Mouse (Mus musculus): ENCODE results near the gene Tulp1. TPM values are rescaled to one million over a fixed set of nuclear protein-coding genes. Genes with fewer than 3 reads are reported as not detected.

The Tulp1 gene
- polyA plus RNA-seq, 1 experiment: 0.11 TPM

GRCm38 (mm10) chr17:28348211-28348610, 16.8 kb downstream of the Tulp1 start:
- 48% methylated on average over 6 of the region's 6 CpGs for WGBS
- DNase-seq: no peak
- H3K27ac ChIP-seq (ENCODE audit: insufficient read depth, low read depth, low read length): peak overlapping the region; percentile 1; the same call in 1 of the 2 replicates

DNA sequence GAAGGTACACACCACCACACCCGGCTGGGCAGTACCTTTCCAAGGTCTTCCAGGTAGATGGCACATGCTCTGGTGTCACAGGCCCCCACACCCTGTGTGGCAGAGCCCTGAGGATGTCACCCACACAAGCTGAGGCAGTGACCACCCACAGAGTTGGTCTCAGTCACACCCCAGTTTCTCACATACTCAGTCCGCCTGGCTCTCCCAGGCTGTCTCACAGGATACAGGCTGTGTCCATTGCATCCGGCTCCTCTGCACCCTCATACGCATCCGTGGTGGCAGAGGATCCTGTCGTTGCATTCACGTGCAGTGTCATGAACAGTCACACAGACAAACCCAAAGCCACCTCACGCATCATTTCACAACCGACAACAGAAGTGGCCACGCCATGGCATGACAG, 17.7 kb downstream of the Tulp1 start:
- Histone ChIP-seq H3K27ac (ENCODE audit: insufficient read depth, low read depth, low read length) (no peak overlapping the region), H3K4me1 (ENCODE audit: control insufficient read depth, insufficient read depth, low read length) (peaks cover 9% of the 10 kb centered on the region; the same call in 1 of the 2 replicates), H3K4me3 (ENCODE audit: insufficient read depth, low read depth, low read length) (no peak overlapping the region), H3K36me3 (ENCODE audit: control insufficient read depth, insufficient read depth, low read length) (no peaks in the 10 kb centered on the region), H3K27me3 (replicated peaks; ENCODE audit: control insufficient read depth, insufficient read depth, low read length) (no peaks in the 10 kb centered on the region)
- DNase-seq: no peak
- TF ChIP-seq POLR2A (IDR thresholded peaks at IDR 0.05; ENCODE audit: low read depth, low read length): no peak
- no peak for TF ChIP-seq CTCF (conservative IDR thresholded peaks at IDR 0.05; ENCODE audit: insufficient read depth, insufficient read length, low read depth, low read length)
- WGBS: 69% methylated on average over 10 of the region's 10 CpGs

More at GRCm38 (mm10) chr17:28348211-28348610, 16.8 kb downstream of the Tulp1 start:
- 0 out of 2 replicates have a peak overlapping the region, but pooled peaks have one; percentile 7 for H3K4me3 ChIP-seq (ENCODE audit: insufficient read depth, low read depth, low read length)
- no peaks in the 10 kb centered on the region for H3K36me3 ChIP-seq (ENCODE audit: control insufficient read depth, insufficient read depth, low read length)
- peaks cover 7% of the 10 kb centered on the region; the same call in 1 of the 2 replicates for H3K4me1 ChIP-seq (ENCODE audit: control insufficient read depth, insufficient read depth, low read length)
- TF ChIP-seq CTCF (conservative IDR thresholded peaks at IDR 0.05; ENCODE audit: insufficient read depth, insufficient read length, low read depth, low read length): no peak
- TF ChIP-seq POLR2A (IDR thresholded peaks at IDR 0.05; ENCODE audit: low read depth, low read length): no peak
- no peaks in the 10 kb centered on the region for H3K27me3 ChIP-seq (replicated peaks; ENCODE audit: control insufficient read depth, insufficient read depth, low read length)

GRCm38 (mm10) chr17:28345882-28346281, 19.1 kb downstream of the Tulp1 start:
- peaks cover 14% of the 10 kb centered on the region; the same call in 1 of the 2 replicates for H3K4me1 ChIP-seq (ENCODE audit: control insufficient read depth, insufficient read depth, low read length)
- no peaks in the 10 kb centered on the region for H3K36me3 ChIP-seq (ENCODE audit: control insufficient read depth, insufficient read depth, low read length)
- no peak for DNase-seq
- 36% methylated on average over 10 of the region's 10 CpGs for WGBS
- TF ChIP-seq CTCF (conservative IDR thresholded peaks at IDR 0.05; ENCODE audit: insufficient read depth, insufficient read length, low read depth, low read length) (no peak), POLR2A (IDR thresholded peaks at IDR 0.05; ENCODE audit: low read depth, low read length) (no peak)
- H3K4me3 ChIP-seq (ENCODE audit: insufficient read depth, low read depth, low read length): no peak overlapping the region
- no peaks in the 10 kb centered on the region for H3K27me3 ChIP-seq (replicated peaks; ENCODE audit: control insufficient read depth, insufficient read depth, low read length)
- no peak overlapping the region for H3K27ac ChIP-seq (ENCODE audit: insufficient read depth, low read depth, low read length)

DNA sequence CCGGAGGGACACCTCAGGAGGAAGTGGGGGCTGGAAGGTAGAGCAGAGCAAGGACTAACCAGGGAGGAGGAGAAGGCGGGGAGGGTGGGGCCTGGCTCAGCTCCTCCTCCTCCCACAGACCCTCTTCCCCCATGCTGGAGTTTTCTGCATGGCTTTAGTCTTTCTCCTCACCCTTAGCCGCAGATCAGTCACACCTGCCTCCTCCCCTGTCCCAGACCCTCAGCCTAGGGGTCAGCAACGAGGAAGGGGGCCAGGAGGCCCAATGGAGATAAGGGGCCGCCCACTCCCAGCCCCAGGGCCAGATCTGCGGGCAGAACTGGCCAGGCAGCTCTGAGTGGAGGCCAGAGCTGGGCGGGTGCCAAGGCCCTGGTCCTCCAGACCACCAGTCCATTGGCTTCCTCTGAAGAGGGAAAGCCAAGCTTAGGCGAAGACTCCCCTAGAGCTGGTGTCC, 19.7 kb downstream of the Tulp1 start:
- no peak for DNase-seq
- no peak overlapping the region for H3K27ac ChIP-seq (ENCODE audit: insufficient read depth, low read depth, low read length)
- peaks cover 20% of the 10 kb centered on the region; the same call in 1 of the 2 replicates for H3K4me1 ChIP-seq (ENCODE audit: control insufficient read depth, insufficient read depth, low read length)
- no peak overlapping the region for H3K4me3 ChIP-seq (ENCODE audit: insufficient read depth, low read depth, low read length)
- H3K27me3 ChIP-seq (replicated peaks; ENCODE audit: control insufficient read depth, insufficient read depth, low read length): no peaks in the 10 kb centered on the region
- H3K36me3 ChIP-seq (ENCODE audit: control insufficient read depth, insufficient read depth, low read length): no peaks in the 10 kb centered on the region
- TF ChIP-seq POLR2A (IDR thresholded peaks at IDR 0.05; ENCODE audit: low read depth, low read length): no peak
- no peak for TF ChIP-seq CTCF (conservative IDR thresholded peaks at IDR 0.05; ENCODE audit: insufficient read depth, insufficient read length, low read depth, low read length)
- WGBS: 38% methylated on average over 8 of the region's 8 CpGs

DNA sequence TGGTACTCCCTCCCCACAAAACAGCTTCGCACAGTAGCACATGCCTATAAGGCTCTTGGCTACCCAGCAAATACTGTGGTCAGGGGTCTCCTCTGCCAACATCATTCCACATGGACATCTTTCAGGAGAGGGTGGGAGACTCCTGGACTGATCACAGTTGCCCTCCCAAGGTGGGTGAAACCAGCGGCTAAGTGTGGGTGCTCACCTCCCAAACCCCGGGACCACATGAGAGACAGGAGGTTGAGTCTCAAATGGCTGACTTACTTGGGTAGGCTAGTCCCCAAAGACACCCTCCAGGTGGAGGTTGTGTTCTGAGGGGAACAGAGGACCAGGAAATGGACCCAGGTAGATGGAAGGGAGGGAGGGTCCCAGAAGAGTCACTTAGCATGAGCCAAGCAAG, 20.4 kb downstream of the Tulp1 start:
- Histone ChIP-seq H3K36me3 (ENCODE audit: control insufficient read depth, insufficient read depth, low read length) (no peaks in the 10 kb centered on the region), H3K4me3 (ENCODE audit: insufficient read depth, low read depth, low read length) (no peak overlapping the region), H3K4me1 (ENCODE audit: control insufficient read depth, insufficient read depth, low read length) (peaks cover 21% of the 10 kb centered on the region; the same call in 1 of the 2 replicates), H3K27ac (ENCODE audit: insufficient read depth, low read depth, low read length) (no peak overlapping the region), H3K27me3 (replicated peaks; ENCODE audit: control insufficient read depth, insufficient read depth, low read length) (no peaks in the 10 kb centered on the region)
- TF ChIP-seq CTCF (conservative IDR thresholded peaks at IDR 0.05; ENCODE audit: insufficient read depth, insufficient read length, low read depth, low read length): no peak
- no peak for TF ChIP-seq POLR2A (IDR thresholded peaks at IDR 0.05; ENCODE audit: low read depth, low read length)
- no peak for DNase-seq
- 84% methylated on average over 3 of the region's 3 CpGs for whole genome bisulfite sequencing

- WGBS: 46% methylated on average over 4 of the region's 4 CpGs
- H3K4me3 ChIP-seq (ENCODE audit: insufficient read depth, low read depth, low read length): no peak overlapping the region
- no peak for TF ChIP-seq POLR2A (IDR thresholded peaks at IDR 0.05; ENCODE audit: low read depth, low read length)
- no peak for TF ChIP-seq CTCF (conservative IDR thresholded peaks at IDR 0.05; ENCODE audit: insufficient read depth, insufficient read length, low read depth, low read length)
- no peak overlapping the region for H3K27ac ChIP-seq (ENCODE audit: insufficient read depth, low read depth, low read length)
- peak; percentile 44 for DNase-seq
- peaks cover 18% of the 10 kb centered on the region; the same call in 1 of the 2 replicates for H3K4me1 ChIP-seq (ENCODE audit: control insufficient read depth, insufficient read depth, low read length)
- H3K27me3 ChIP-seq (replicated peaks; ENCODE audit: control insufficient read depth, insufficient read depth, low read length): no peaks in the 10 kb centered on the region
- H3K36me3 ChIP-seq (ENCODE audit: control insufficient read depth, insufficient read depth, low read length): no peaks in the 10 kb centered on the region
These were observed 20.9 kb downstream of the Tulp1 start for GRCm38 (mm10) chr17:28344050-28344607.

DNA sequence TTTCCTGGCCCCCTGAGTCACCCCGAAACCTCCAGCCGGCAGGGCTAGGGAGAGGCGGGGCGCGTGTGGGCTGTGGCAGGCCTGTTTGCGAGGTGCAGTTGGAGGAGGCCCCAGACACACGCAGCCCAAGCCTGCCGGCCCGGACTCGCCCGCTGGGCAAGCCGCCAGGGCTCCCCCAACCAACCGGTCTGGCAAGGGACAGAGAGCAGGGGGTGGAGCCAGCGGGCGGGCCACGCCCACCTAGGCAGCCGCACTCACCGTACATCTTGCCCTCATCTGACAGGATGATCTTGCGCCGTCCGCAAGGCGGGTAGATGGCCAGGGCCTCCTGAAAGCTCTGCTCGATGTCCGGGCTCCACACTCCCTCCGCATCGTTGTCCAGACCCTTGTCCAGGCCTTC, 23.9 kb downstream of the Tulp1 start:
- 6% methylated on average over 26 of the region's 26 CpGs for WGBS
- no peak overlapping the region for H3K4me3 ChIP-seq (ENCODE audit: insufficient read depth, low read depth, low read length)
- no peaks in the 10 kb centered on the region for H3K36me3 ChIP-seq (ENCODE audit: control insufficient read depth, insufficient read depth, low read length)
- DNase-seq: peak; percentile 97
- no peak for TF ChIP-seq CTCF (conservative IDR thresholded peaks at IDR 0.05; ENCODE audit: insufficient read depth, insufficient read length, low read depth, low read length)
- no peak for TF ChIP-seq POLR2A (IDR thresholded peaks at IDR 0.05; ENCODE audit: low read depth, low read length)
- 0 out of 2 replicates have a peak, but pooled peaks cover 14% of the 10 kb centered on the region for H3K4me1 ChIP-seq (ENCODE audit: control insufficient read depth, insufficient read depth, low read length)
- H3K27ac ChIP-seq (ENCODE audit: insufficient read depth, low read depth, low read length): peak overlapping the region; percentile 13; the same call in 1 of the 2 replicates
- H3K27me3 ChIP-seq (replicated peaks; ENCODE audit: control insufficient read depth, insufficient read depth, low read length): no peaks in the 10 kb centered on the region

Measured in kidney, adult 2 months (tissue).